Mouse (Mus musculus) kidney, adult 2 months (tissue): ENCODE results near the gene Dapk1.

Experiments used
- CTCF ChIP-seq: fragments of 200-500 bp; conservative IDR thresholded peaks from 2 replicates; pipeline ENCODE4 v1.5.1; 2011; ENCODE audit warnings: low read depth, mild to moderate bottlenecking, control low read depth, low read length, moderate library complexity, mixed read lengths; ENCODE audit not compliant: insufficient read depth, insufficient read length
- POLR2A ChIP-seq: fragments of 200-500 bp; IDR thresholded peaks from one replicate; pipeline ENCODE4 v1.6.1; 2011; ENCODE audit warnings: low read depth, low read length, control low read depth

DNA sequence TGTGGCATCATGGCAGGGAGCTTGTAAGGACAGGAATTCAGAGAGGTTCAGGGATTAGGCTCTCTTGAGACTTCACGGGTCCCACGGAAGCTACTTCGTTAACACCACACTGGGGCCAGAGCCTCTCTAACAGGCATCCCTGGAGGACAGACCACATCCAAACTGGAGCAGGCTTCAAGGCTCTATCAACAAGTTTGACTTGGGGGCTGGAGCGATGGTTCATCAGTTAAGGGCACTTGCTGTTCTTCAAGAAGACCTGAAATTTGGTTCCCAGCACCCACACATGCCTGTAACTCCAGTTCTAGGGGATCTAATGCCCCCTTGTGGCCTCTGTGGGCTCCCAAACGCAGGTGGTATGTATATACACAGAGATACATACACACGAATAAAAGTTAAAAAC, 151.5 kb downstream of the Dapk1 start:
- TF ChIP-seq CTCF (no peak), POLR2A (no peak)
